Mouse (Mus musculus) cerebellum, adult 2 months (tissue): ENCODE measurements at regions not wholly inside any gene's neighbourhood (a gene's known extent, or its start where the extent isn't known, plus 50 kb on each side); places are given as distances from the start of the nearest gene placed in this dataset.

ENCODE experiments used
- CTCF ChIP-seq: fragments of 200-500 bp; IDR thresholded peaks from 2 replicates; pipeline ENCODE4 v1.5.1; 2011; ENCODE audit warnings: low read depth, mild to moderate bottlenecking, control low read depth, low read length, moderate library complexity, borderline replicate concordance; ENCODE audit not compliant: insufficient read depth
- POLR2A ChIP-seq: fragments of 200-500 bp; IDR thresholded peaks from 2 replicates; pipeline ENCODE4 v1.6.1; 2011; ENCODE audit warnings: low read length, control low read depth, borderline replicate concordance; ENCODE audit not compliant: insufficient read depth

- TF ChIP-seq CTCF (no peak), POLR2A (no peak)
These were observed 51.2 kb upstream of the Smndc1 start for GRCm38 (mm10) chr19:53441449-53442131.
